Mouse (Mus musculus) c-Kit-negative CD71-positive TER-119-positive erythroid progenitor cells, embryonic 14.5 days (primary cell): ENCODE results near the gene Zfp809.
"Not testable (repeated sequence)": the region's sequence is repeated elsewhere in the genome, so short reads cannot be mapped to it uniquely, and the experiment has no call there.

Experiments
- DNase-seq: peaks from one replicate; pipeline ENCODE4 v3.0.0-alpha.2; 2013; ENCODE audit warnings: low read depth, low spot score

Zfp809 gene

GRCm38 (mm10) chr9:22225581-22226388, at the start of gene Zfp809:
Gene Zfp809, plus strand, starts transcription at chr9:22225714.
- peak; percentile 98 for DNase-seq

- no peak for DNase-seq
Measured at GRCm38 (mm10) chr9:22188025-22188611, 37.4 kb upstream of the Zfp809 start, which contains the start of gene Zfp872. Gene Zfp872, plus strand, starts transcription at chr9:22188090.

GRCm38 (mm10) chr9:22196412-22196811, 29.1 kb upstream of the Zfp809 start:
- DNase-seq: no peak

GRCm38 (mm10) chr9:22213785-22214194, 11.7 kb upstream of the Zfp809 start:
- DNase-seq: no peak

- DNase-seq: no peak
Measured at GRCm38 (mm10) chr9:22214549-22214948, 11.0 kb upstream of the Zfp809 start.

- no peak for DNase-seq
Measured at GRCm38 (mm10) chr9:22216705-22217104, 8.8 kb upstream of the Zfp809 start.

GRCm38 (mm10) chr9:22217858-22218493, 7.5 kb upstream of the Zfp809 start:
- no peak for DNase-seq

GRCm38 (mm10) chr9:22224066-22224465, 1.4 kb upstream of the Zfp809 start:
- no peak for DNase-seq

GRCm38 (mm10) chr9:22224536-22225503, 694 bp upstream of the Zfp809 start:
- peak; percentile 40 for DNase-seq

- not testable (repeated sequence) for DNase-seq
Measured at GRCm38 (mm10) chr9:22226389-22226673, 817 bp downstream of the Zfp809 start.

GRCm38 (mm10) chr9:22226846-22227245, 1.3 kb downstream of the Zfp809 start:
- DNase-seq: no peak

GRCm38 (mm10) chr9:22229386-22230026, 4.0 kb downstream of the Zfp809 start:
- DNase-seq: no peak

GRCm38 (mm10) chr9:22230061-22230460, 4.5 kb downstream of the Zfp809 start:
- no peak for DNase-seq

- DNase-seq: no peak
Measured at GRCm38 (mm10) chr9:22230556-22230955, 5.0 kb downstream of the Zfp809 start.

- DNase-seq: no peak
Measured at GRCm38 (mm10) chr9:22240001-22240400, 14.5 kb downstream of the Zfp809 start.

GRCm38 (mm10) chr9:22244242-22244641, 18.7 kb downstream of the Zfp809 start:
- DNase-seq: no peak

- no peak for DNase-seq
Measured at GRCm38 (mm10) chr9:22256579-22256978, 31.1 kb downstream of the Zfp809 start.

- no peak for DNase-seq
Measured at GRCm38 (mm10) chr9:22258784-22259183, 33.3 kb downstream of the Zfp809 start.

- peak; percentile 37 for DNase-seq
Measured at GRCm38 (mm10) chr9:22259184-22260091, 33.9 kb downstream of the Zfp809 start, which contains the start of gene Zfp599. Gene Zfp599, minus strand, starts transcription at chr9:22259895.

GRCm38 (mm10) chr9:22260092-22260422, 34.5 kb downstream of the Zfp809 start:
- no peak for DNase-seq
